Mouse (Mus musculus): ENCODE results near the gene Unc5c. TPM values are rescaled to one million over a fixed set of nuclear protein-coding genes. Genes with fewer than 3 reads are reported as not detected.

Unc5c gene
- polyA plus RNA-seq, 1 experiment from 2014 or later: 10.2 TPM

DNA sequence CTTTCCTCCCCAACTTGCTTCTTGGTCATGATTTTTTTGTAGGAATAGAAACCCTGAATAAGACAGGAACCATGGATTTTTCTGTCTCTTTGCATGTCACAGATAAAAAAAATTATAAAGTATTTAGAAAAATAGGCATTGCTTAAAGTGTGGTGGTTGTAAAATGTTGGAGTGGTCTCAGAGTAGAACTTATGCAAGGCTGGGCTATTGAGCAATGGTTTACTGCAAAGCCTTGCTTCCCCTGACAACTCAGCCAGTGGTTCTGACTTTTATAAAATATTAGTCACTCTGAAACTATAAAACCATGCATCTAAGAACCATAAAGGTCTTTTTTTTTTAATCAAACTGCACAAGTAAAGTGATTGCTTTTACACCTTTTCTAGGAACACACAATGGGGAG lies 280.3 kb downstream of the Unc5c start:
- Histone ChIP-seq H3K4me3 (ENCODE audit: low read depth, low read length) (no peak overlapping the region), H3K27me3 (ENCODE audit: control insufficient read depth, insufficient read depth, low read depth, low read length) (no peaks in the 10 kb centered on the region), H3K9ac (ENCODE audit: low read depth, low read length) (no peak overlapping the region), H3K27ac (ENCODE audit: low read length) (no peak overlapping the region), H3K9me3 (replicated peaks; ENCODE audit: control insufficient read depth, low read length, poor library complexity, severe bottlenecking) (no peaks in the 10 kb centered on the region), H3K36me3 (ENCODE audit: control insufficient read depth, insufficient read depth, low read length) (no peaks in the 10 kb centered on the region), H3K4me2 (ENCODE audit: low read length) (no peak overlapping the region), H3K4me1 (ENCODE audit: control insufficient read depth, insufficient read depth, low read length) (no peaks in the 10 kb centered on the region)
- ATAC-seq: no peak

DNA sequence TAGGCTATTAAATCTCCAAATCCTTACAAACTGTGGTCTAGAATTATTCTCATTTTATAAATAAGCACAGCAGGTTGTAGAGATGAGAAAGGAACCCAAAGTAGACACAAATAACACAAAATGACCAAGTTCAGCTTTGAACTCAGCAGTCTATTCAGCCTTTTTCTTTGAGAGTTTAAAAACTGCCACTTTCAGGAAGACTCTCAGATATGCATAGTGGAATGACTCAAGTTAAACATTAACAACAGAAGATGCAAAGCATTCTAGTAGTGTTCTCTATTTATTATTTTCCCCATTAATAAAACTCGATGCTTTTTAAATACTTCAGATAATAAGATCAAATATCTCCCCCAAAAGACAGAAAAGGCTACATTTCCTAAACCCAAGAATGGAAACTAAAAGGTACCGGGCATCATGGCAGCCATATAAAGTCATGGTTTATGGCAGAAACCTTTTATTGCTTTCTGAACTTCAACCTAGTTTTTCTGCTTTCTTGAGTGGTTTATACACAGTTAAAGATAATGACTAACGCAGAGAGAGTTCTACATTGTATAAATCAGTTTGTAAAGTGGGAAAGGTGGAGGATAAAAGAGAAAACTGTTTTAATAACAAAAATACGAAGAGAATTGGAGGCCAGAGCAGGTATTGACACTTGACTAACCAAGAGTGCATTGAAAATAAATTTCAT lies 283.8 kb downstream of the Unc5c start:
- H3K27me3 ChIP-seq (ENCODE audit: control insufficient read depth, insufficient read depth, low read depth, low read length): no peaks in the 10 kb centered on the region
- H3K36me3 ChIP-seq (ENCODE audit: control insufficient read depth, insufficient read depth, low read length): no peaks in the 10 kb centered on the region
- whole genome bisulfite sequencing: 81% methylated on average over 4 of the region's 4 CpGs

DNA sequence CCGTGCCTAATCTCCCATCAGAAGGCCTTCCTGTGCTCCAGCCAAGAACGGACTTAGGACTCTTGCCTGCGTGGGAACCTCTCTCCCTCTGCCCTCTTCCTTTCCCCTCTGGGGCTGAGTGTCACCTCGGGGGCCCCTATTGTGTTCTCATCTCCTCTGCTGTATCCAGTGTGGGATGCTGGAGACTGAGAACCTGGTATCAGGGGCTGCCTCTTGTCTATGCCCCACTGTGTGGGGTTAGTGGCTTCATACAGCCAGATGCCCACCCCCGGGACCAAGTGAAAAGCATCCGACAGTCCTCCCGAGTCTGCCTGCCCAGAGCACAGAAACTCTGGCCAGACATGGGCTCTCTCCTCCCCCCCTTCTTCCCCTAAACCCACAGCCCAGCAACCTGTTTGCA lies 287.2 kb downstream of the Unc5c start:
- 35% methylated on average over 7 of the region's 7 CpGs for WGBS
- Histone ChIP-seq H3K36me3 (ENCODE audit: control insufficient read depth, insufficient read depth, low read length) (no peaks in the 10 kb centered on the region), H3K4me1 (ENCODE audit: control insufficient read depth, insufficient read depth, low read length) (no peaks in the 10 kb centered on the region), H3K9me3 (replicated peaks; ENCODE audit: control insufficient read depth, low read length, poor library complexity, severe bottlenecking) (no peaks in the 10 kb centered on the region), H3K4me2 (ENCODE audit: low read length) (no peak overlapping the region), H3K27ac (ENCODE audit: low read length) (no peak overlapping the region), H3K27me3 (ENCODE audit: control insufficient read depth, insufficient read depth, low read depth, low read length) (no peaks in the 10 kb centered on the region), H3K9ac (ENCODE audit: low read depth, low read length) (no peak overlapping the region), H3K4me3 (ENCODE audit: low read depth, low read length) (no peak overlapping the region)
- peak; percentile 56; the same call in 1 of the 2 replicates for ATAC-seq

More for the DNA sequence above, 283.8 kb downstream of the Unc5c start:
- Histone ChIP-seq H3K9ac (ENCODE audit: low read depth, low read length) (no peak overlapping the region), H3K9me3 (replicated peaks; ENCODE audit: control insufficient read depth, low read length, poor library complexity, severe bottlenecking) (no peaks in the 10 kb centered on the region), H3K4me3 (ENCODE audit: low read depth, low read length) (no peak overlapping the region), H3K4me1 (ENCODE audit: control insufficient read depth, insufficient read depth, low read length) (no peaks in the 10 kb centered on the region), H3K27ac (ENCODE audit: low read length) (no peak overlapping the region), H3K4me2 (ENCODE audit: low read length) (no peak overlapping the region)
- ATAC-seq: no peak

DNA sequence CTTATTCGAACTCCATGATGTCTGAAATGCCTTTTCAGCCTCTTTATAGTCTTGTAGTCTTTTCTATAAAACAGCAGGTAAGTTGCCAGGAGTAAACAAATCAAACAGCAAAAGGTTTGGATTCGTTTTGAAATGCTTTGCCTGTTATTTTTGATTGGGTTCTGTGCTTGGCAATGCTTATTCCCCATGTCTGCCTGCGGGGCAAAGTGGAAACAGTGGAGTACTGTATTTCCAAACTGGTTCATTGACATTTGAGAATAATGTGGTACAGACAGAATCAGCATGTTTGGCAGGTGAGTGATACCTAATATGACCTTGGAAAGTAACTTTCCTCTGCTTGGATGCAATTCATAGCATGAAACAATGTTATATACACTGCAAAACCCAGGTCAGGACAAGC lies 292.2 kb downstream of the Unc5c start:
- Histone ChIP-seq H3K4me2 (ENCODE audit: low read length) (no peak overlapping the region), H3K9me3 (replicated peaks; ENCODE audit: control insufficient read depth, low read length, poor library complexity, severe bottlenecking) (no peaks in the 10 kb centered on the region), H3K9ac (ENCODE audit: low read depth, low read length) (no peak overlapping the region), H3K4me3 (ENCODE audit: low read depth, low read length) (no peak overlapping the region), H3K27me3 (ENCODE audit: control insufficient read depth, insufficient read depth, low read depth, low read length) (no peaks in the 10 kb centered on the region), H3K36me3 (ENCODE audit: control insufficient read depth, insufficient read depth, low read length) (0 out of 2 replicates have a peak, but pooled peaks cover 3% of the 10 kb centered on the region), H3K27ac (ENCODE audit: low read length) (no peak overlapping the region), H3K4me1 (ENCODE audit: control insufficient read depth, insufficient read depth, low read length) (no peaks in the 10 kb centered on the region)
- 86% methylated on average over 3 of the region's 3 CpGs for WGBS
- no peak for ATAC-seq

DNA sequence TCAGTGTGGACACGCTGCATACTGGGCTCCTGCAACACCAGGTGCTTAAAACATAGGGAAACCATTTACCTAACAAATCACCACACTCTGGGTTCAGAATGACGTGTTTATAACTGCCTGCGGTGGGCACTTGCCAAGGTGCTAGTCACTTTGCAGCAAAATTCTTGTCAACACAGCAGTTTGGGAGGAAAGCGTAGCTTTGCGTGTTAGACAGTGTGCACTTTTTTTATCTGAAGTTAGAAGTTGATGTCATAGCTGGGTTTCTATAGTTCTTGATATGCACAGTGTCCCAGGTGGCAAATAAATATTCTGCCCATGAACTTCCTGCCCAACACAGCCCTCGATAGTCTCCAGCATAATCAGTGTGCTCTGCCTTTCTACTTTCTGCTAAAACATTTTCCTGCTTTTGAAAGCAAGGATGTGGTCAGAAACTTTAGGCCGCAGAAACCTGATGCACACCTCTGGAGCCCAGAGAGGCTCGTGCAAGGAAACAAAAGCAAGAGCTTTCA lies 313.4 kb downstream of the Unc5c start:
- Histone ChIP-seq H3K9me3 (replicated peaks; ENCODE audit: control insufficient read depth, low read length, poor library complexity, severe bottlenecking) (no peaks in the 10 kb centered on the region), H3K4me1 (ENCODE audit: control insufficient read depth, insufficient read depth, low read length) (no peaks in the 10 kb centered on the region), H3K9ac (ENCODE audit: low read depth, low read length) (no peak overlapping the region), H3K27me3 (ENCODE audit: control insufficient read depth, insufficient read depth, low read depth, low read length) (no peaks in the 10 kb centered on the region), H3K27ac (ENCODE audit: low read length) (no peak overlapping the region), H3K36me3 (ENCODE audit: control insufficient read depth, insufficient read depth, low read length) (no peaks in the 10 kb centered on the region), H3K4me2 (ENCODE audit: low read length) (no peak overlapping the region), H3K4me3 (ENCODE audit: low read depth, low read length) (no peak overlapping the region)
- no peak for ATAC-seq
- 84% methylated on average over 8 of the region's 8 CpGs for WGBS

DNA sequence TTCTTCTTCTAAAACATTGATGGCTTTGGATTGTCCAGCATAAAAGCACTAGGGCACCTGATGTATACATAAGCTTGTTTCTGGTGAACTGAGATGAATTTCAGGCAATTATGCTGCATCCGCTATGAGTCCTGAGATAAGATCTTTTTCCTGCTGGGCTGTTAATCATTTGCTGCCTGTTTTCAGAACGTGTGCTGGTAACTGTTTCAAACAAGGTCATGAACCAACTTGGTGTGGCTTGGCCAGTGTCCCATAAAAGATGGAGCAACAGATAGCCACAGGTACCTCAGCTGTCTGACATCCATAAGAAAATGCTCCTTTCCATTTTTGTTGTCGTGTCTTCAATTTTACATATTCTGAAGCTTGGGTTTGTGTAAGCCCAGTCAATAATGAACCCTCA lies 314.2 kb downstream of the Unc5c start:
- Histone ChIP-seq H3K36me3 (ENCODE audit: control insufficient read depth, insufficient read depth, low read length) (no peaks in the 10 kb centered on the region), H3K27ac (ENCODE audit: low read length) (no peak overlapping the region), H3K9me3 (replicated peaks; ENCODE audit: control insufficient read depth, low read length, poor library complexity, severe bottlenecking) (no peaks in the 10 kb centered on the region), H3K27me3 (ENCODE audit: control insufficient read depth, insufficient read depth, low read depth, low read length) (no peaks in the 10 kb centered on the region), H3K4me3 (ENCODE audit: low read depth, low read length) (no peak overlapping the region), H3K4me2 (ENCODE audit: low read length) (no peak overlapping the region), H3K9ac (ENCODE audit: low read depth, low read length) (no peak overlapping the region), H3K4me1 (ENCODE audit: control insufficient read depth, insufficient read depth, low read length) (no peaks in the 10 kb centered on the region)
- 73% methylated on average over 3 of the region's 3 CpGs for WGBS
- no peak for ATAC-seq

DNA sequence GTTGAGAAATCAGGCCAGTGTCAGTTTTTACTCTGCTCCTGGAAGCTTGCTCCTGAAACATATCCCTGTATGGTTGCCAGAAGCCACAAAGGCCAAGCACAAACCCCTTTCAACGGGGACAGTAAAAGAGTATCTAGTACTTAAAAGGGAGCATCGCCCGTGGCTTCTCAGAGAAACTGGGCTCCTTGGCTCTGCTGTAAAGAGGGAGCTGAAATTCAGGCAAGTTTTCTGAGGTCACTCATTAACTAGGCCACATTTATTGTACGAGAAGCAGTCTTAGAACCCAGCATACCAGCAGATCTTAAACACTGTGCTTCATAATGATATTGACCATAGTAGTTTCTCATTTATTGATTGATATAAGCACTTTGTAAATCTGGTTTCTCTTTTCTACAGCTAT lies 317.5 kb downstream of the Unc5c start:
- H3K9me3 ChIP-seq (replicated peaks; ENCODE audit: control insufficient read depth, low read length, poor library complexity, severe bottlenecking): no peaks in the 10 kb centered on the region
- ATAC-seq: no peak
- WGBS: 80% methylated on average over 4 of the region's 4 CpGs

DNA sequence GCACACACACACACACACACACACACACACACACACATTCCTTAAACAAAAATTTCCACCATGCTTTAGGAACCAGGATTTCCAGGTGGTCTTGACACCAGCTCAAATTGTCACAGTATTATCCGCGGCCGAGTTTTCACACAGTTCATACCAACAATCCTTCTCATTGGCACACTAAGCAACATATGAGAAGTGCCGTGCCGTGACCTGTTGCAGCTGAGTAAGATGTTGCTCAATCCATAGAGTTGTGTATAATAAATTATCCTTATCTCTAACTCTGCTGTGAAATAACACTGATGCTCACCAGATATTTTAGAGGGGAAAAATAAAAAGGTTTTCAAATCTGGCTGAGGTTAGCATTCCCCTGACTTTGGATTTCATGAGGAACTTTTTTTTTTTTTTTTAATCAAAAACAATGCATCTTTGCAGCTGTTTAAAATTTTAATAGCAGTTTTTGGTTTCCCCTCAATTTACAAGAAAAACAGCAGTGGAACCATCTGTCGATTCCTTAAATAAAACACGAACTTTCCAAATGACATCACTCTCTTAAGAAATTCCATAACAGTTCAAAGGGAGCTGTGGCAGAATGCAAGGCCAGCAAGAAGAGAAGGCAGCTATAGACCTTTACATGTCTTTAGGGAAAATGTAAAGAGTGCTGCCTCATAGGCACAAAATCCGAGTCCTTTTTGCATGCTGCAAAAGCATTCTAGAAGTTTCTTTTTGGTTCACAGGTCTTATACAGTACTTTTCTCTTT lies 326.2 kb downstream of the Unc5c start:
- Histone ChIP-seq H3K9me3 (replicated peaks; ENCODE audit: control insufficient read depth, low read length, poor library complexity, severe bottlenecking) (no peaks in the 10 kb centered on the region), H3K9ac (ENCODE audit: low read depth, low read length) (no peak overlapping the region), H3K4me3 (ENCODE audit: low read depth, low read length) (no peak overlapping the region), H3K36me3 (ENCODE audit: control insufficient read depth, insufficient read depth, low read length) (no peaks in the 10 kb centered on the region), H3K27ac (ENCODE audit: low read length) (no peak overlapping the region), H3K27me3 (ENCODE audit: control insufficient read depth, insufficient read depth, low read depth, low read length) (no peaks in the 10 kb centered on the region), H3K4me1 (ENCODE audit: control insufficient read depth, insufficient read depth, low read length) (peaks cover under 1% of the 10 kb centered on the region; the same call in 1 of the 2 replicates), H3K4me2 (ENCODE audit: low read length) (no peak overlapping the region)
- ATAC-seq: no peak
- 86% methylated on average over 8 of the region's 8 CpGs for WGBS

More for the DNA sequence above, 317.5 kb downstream of the Unc5c start:
- Histone ChIP-seq H3K4me1 (ENCODE audit: control insufficient read depth, insufficient read depth, low read length) (peaks cover 2% of the 10 kb centered on the region; the same call in 1 of the 2 replicates), H3K36me3 (ENCODE audit: control insufficient read depth, insufficient read depth, low read length) (no peaks in the 10 kb centered on the region), H3K4me2 (ENCODE audit: low read length) (no peak overlapping the region), H3K4me3 (ENCODE audit: low read depth, low read length) (no peak overlapping the region), H3K27ac (ENCODE audit: low read length) (no peak overlapping the region), H3K27me3 (ENCODE audit: control insufficient read depth, insufficient read depth, low read depth, low read length) (no peaks in the 10 kb centered on the region), H3K9ac (ENCODE audit: low read depth, low read length) (no peak overlapping the region)

DNA sequence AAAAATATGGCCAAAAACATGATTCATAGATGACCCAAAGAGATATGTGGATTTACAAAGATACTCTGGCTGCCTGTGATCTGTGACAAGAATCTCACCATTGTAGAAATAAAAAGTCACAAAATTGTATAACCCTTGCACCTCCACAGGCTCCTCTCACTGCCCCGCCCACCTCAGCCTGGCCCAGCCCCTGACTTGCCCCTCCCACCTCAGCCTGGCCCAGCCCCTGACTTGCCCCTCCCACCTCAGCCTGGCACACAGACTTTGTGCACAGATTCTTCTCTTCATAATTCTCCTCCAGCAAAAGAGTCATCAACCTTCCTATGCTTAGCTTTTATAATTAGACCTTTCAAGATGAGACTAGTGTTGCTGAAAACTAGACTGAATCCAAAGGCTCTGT lies 327.1 kb downstream of the Unc5c start:
- Histone ChIP-seq H3K36me3 (ENCODE audit: control insufficient read depth, insufficient read depth, low read length) (no peaks in the 10 kb centered on the region), H3K9ac (ENCODE audit: low read depth, low read length) (no peak overlapping the region), H3K4me2 (ENCODE audit: low read length) (no peak overlapping the region), H3K27ac (ENCODE audit: low read length) (no peak overlapping the region), H3K4me3 (ENCODE audit: low read depth, low read length) (no peak overlapping the region), H3K9me3 (replicated peaks; ENCODE audit: control insufficient read depth, low read length, poor library complexity, severe bottlenecking) (no peaks in the 10 kb centered on the region), H3K4me1 (ENCODE audit: control insufficient read depth, insufficient read depth, low read length) (no peaks in the 10 kb centered on the region; the same call in 1 of the 2 replicates), H3K27me3 (ENCODE audit: control insufficient read depth, insufficient read depth, low read depth, low read length) (no peaks in the 10 kb centered on the region)
- 88% methylated on average over 1 of the region's 1 CpGs for WGBS
- ATAC-seq: no peak

All from midbrain, embryonic 16.5 days (tissue).